Mouse (Mus musculus): ENCODE measurements around the gene Chrm3. TPM values are rescaled to one million over a fixed set of nuclear protein-coding genes. Genes with fewer than 3 reads are reported as not detected.

The Chrm3 gene
- total RNA-seq, 2 experiments from 2014 or later = not detected

GRCm38 (mm10) chr13:9912697-9913096 is 447.9 kb downstream of the Chrm3 start:
- ATAC-seq (replicated peaks; ENCODE audit: low FRiP score, poor library complexity, severe bottlenecking) = no peak

- ATAC-seq (replicated peaks; ENCODE audit: low FRiP score, poor library complexity, severe bottlenecking) = no peak
Measured at GRCm38 (mm10) chr13:9908707-9909106, 451.9 kb downstream of the Chrm3 start.

DNA sequence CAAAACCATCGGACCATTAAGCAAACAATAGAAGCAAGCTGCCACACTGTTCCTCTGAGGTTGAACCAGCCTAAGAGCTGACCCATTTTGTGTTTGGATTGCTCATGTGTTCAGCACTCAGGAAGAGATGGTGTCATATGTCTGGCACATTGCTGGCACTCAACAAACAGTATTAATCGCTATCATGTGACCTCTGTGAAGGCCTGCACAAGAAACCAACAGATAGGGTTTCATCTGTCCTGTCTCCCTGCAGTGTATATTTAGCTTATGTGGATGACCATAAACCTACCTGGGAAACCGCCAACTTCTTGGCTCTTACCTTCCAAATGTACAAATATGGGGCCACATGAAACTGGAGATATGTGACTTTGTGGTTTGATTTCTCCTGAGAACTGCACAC is 453.4 kb downstream of the Chrm3 start:
- ATAC-seq (replicated peaks; ENCODE audit: low FRiP score, poor library complexity, severe bottlenecking) = no peak

DNA sequence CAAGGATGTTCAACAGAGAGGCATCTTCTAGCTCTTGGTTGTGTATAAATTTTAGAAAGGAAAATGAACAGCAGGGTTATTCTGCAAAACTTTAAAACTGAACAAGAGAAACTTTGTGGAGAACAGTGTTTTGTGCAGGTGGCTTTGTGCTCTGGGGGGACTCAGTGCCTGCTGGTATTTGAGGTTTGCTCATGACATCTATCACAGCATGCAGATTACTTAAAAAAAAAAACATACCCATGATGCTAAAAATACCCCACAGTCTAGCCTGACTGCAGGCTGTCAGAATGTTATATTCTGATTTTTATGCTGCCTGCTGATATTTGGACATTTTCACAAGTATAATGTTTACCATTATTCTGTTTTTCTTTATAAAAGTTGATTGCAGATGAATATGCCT is 456.2 kb downstream of the Chrm3 start:
- no peak for ATAC-seq (replicated peaks; ENCODE audit: low FRiP score, poor library complexity, severe bottlenecking)

DNA sequence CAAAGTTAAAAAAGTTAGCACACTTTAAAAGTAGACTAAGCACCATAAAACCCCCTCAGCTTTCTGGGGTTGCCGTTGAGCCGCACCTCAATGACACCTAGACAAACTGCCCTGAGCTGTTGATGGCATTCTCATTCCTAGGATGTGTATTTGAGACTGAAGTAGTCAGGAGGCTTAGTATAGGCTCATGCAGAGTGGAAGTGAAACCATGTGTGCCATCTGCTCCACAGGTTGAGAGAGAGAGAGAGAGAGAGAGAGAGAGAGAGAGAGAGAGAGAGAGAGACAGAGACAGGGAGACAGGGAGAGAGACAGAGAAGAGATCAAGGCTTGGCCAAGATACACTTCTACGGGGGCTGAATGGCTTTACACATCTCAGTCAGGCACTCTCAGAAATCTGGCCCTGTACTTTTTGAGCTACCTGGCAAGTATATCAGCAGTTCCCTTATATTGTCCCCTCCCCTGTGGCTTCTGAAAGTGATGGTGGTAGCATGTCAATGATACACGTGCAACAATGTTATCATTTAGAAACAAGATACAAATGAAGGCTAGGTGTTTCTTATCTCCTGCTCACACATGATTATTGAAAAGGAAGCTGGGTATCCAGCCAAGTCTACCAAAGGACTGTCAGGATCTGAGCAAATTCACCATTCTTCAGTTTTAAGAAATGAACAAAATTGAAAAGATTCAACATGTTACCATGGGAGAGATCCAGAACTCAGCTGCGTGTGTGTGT is 459.8 kb downstream of the Chrm3 start:
- no peak for ATAC-seq (replicated peaks; ENCODE audit: low FRiP score, poor library complexity, severe bottlenecking)

- no peak for ATAC-seq (replicated peaks; ENCODE audit: low FRiP score, poor library complexity, severe bottlenecking)
Measured at GRCm38 (mm10) chr13:9898664-9899369, 461.8 kb downstream of the Chrm3 start.

GRCm38 (mm10) chr13:9897231-9897630 is 463.4 kb downstream of the Chrm3 start:
- ATAC-seq (replicated peaks; ENCODE audit: low FRiP score, poor library complexity, severe bottlenecking) = no peak

GRCm38 (mm10) chr13:9895045-9895625 is 465.5 kb downstream of the Chrm3 start:
- ATAC-seq (replicated peaks; ENCODE audit: low FRiP score, poor library complexity, severe bottlenecking) = no peak

DNA sequence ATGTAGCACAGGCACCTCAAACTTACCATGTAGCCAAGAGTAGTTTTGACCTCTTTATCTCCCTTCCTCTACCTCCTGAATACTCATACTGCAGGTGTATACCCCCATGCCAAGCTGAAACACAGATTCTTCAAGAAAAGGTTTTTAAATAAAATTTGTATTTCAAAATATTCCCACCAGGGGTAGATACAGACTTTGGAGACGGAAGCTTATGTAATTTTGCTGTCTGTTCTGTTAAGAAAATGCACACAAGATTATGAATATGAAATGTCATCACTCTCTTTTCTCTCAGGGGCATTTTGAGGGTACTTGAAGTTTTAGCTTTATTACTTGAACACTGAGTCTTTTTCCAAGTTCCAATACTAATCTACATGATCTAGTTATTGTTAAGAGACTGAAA is 469.6 kb downstream of the Chrm3 start:
- ATAC-seq (replicated peaks; ENCODE audit: low FRiP score, poor library complexity, severe bottlenecking) = no peak

DNA sequence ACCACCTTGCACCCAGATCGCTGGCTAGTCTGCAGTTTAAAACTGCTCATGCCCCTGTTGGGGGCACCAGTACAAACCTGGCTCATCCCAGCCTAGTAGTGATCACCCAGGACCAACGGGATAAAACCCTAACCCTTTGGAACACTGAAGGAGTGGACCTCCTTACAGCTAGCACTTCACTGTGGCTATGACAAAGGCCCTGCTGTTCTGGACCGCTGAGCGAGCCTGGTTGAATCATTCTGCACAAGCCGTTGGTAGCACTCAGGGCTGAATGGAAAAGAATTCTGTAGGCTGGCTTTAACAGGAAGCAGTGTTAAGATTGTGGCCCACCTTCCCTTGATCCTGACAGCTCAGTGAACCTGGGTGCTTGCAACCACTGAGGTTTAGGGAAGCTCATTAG is 470.2 kb downstream of the Chrm3 start:
- ATAC-seq (replicated peaks; ENCODE audit: low FRiP score, poor library complexity, severe bottlenecking) = no peak

GRCm38 (mm10) chr13:9889954-9890353 is 470.7 kb downstream of the Chrm3 start:
- ATAC-seq (replicated peaks; ENCODE audit: low FRiP score, poor library complexity, severe bottlenecking) = no peak

- ATAC-seq (replicated peaks; ENCODE audit: low FRiP score, poor library complexity, severe bottlenecking) = no peak
Measured at GRCm38 (mm10) chr13:9888284-9888683, 472.4 kb downstream of the Chrm3 start.

GRCm38 (mm10) chr13:9887261-9887660 is 473.4 kb downstream of the Chrm3 start:
- ATAC-seq (replicated peaks; ENCODE audit: low FRiP score, poor library complexity, severe bottlenecking) = no peak

DNA sequence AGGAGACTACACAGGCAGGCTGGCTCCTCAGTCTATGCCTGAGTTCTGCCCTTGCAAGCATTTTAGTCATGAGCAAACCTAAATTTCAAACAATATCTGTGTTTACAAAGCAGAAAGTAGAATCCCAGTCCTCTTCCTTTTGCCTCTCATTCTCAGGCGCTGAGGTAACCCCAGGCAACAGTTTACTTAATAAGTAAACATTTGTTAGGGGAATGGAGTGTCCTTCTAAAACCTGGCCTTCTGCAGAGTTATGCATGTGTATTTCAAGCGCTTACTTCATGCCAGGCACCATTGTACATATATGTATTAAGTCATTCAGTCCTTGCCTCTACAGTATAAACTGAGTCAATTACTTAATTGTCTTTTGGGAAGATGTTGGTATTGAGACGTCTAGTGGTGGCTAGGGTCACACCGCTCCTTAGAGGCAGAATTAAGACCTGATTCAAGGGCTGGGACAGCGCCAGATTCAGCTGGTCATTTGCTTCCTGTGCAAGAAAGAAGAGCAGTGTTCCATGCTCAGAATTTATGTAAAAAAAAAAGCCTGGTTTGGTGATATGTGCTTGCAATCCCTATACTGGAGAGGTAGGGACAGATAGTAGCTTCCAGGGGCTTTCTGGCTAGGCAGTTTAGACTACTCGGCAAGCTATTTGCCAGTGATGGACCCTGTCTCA is 474.0 kb downstream of the Chrm3 start:
- ATAC-seq (replicated peaks; ENCODE audit: low FRiP score, poor library complexity, severe bottlenecking) = no peak

- no peak for ATAC-seq (replicated peaks; ENCODE audit: low FRiP score, poor library complexity, severe bottlenecking)
Measured at GRCm38 (mm10) chr13:9882362-9883282, 478.0 kb downstream of the Chrm3 start.

DNA sequence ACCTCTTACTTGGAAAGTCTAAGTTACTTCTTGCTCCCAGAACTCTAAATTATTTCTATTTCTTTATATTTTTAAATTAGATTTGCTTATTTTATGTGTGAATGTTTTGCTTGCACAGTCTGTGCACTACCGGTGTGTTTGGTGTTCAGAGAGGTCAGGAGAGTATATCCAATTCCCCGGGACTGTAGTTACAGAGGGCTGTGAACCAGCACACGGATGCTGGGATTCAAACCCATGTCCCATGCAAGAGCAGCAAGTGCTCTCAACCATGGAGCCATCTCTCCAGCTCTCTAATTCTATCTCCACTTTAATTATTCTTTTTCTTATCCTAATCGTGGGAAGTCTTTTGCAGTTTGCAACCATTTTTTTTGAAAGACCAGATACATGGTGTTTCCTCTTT is 478.7 kb downstream of the Chrm3 start:
- no peak for ATAC-seq (replicated peaks; ENCODE audit: low FRiP score, poor library complexity, severe bottlenecking)

- no peak for ATAC-seq (replicated peaks; ENCODE audit: low FRiP score, poor library complexity, severe bottlenecking)
Measured at GRCm38 (mm10) chr13:9880401-9880800, 480.2 kb downstream of the Chrm3 start.

- no peak for ATAC-seq (replicated peaks; ENCODE audit: low FRiP score, poor library complexity, severe bottlenecking)
Measured at GRCm38 (mm10) chr13:9878596-9879010, 482.0 kb downstream of the Chrm3 start.

GRCm38 (mm10) chr13:9873377-9873776 is 487.3 kb downstream of the Chrm3 start:
- no peak for ATAC-seq (replicated peaks; ENCODE audit: low FRiP score, poor library complexity, severe bottlenecking)

GRCm38 (mm10) chr13:9866161-9866560 is 494.5 kb downstream of the Chrm3 start:
- ATAC-seq (replicated peaks; ENCODE audit: low FRiP score, poor library complexity, severe bottlenecking) = no peak

All from erythroid progenitor cell, adult 5-6 weeks (primary cell).